Comparison of ENCODE assay signal across 1 mouse cellular context in genomic region chr13:14062209-14063012, GRCm38 (mm10).
A peak's percentile ranks its signal among the peaks of the same experiment; 100 is the strongest.
TF ChIP-seq lines count a peak whose summit lies in the region.

No protein-coding gene starts in this region.

TF ChIP-seq in MEL, 35 proteins besides CTCF, POLR2A, EP300 and RAD21 (continued from another document):
- TF ChIP-seq ETS1 (IDR thresholded peaks at IDR 0.05; ENCODE audit: low read depth, low read length) (peak; percentile 33; the same call in 1 of the 2 replicates), RCOR1 (IDR thresholded peaks at IDR 0.05; ENCODE audit: low read depth, low read length) (peak; percentile 44; the same call in 1 of the 2 replicates), NELFE (IDR thresholded peaks at IDR 0.05; ENCODE audit: low read depth, low read length) (peak; percentile 33; the same call in 1 of the 2 replicates), ELF1 (IDR thresholded peaks at IDR 0.05; ENCODE audit: low read depth, low read length) (peak; percentile 21; the same call in 1 of the 2 replicates), MAZ (IDR thresholded peaks at IDR 0.05; ENCODE audit: low read depth, low read length) (no peak), SIN3A (IDR thresholded peaks at IDR 0.05; ENCODE audit: low read length) (no peak; the same call in 1 of the 2 replicates), CHD1 (IDR thresholded peaks at IDR 0.05; ENCODE audit: low read depth, low read length) (peak; percentile 89), KAT2A (conservative IDR thresholded peaks at IDR 0.05; ENCODE audit: low read depth, low read length) (no peak), MEF2A (IDR thresholded peaks at IDR 0.05; ENCODE audit: extremely low read depth, insufficient replicate concordance, low read depth, low read length, poor library complexity, severe bottlenecking) (no peak), HCFC1 (IDR thresholded peaks at IDR 0.05; ENCODE audit: low read depth, low read length) (no peak; the same call in 1 of the 2 replicates), MYB (IDR thresholded peaks at IDR 0.05; ENCODE audit: low read depth, low read length) (no peak), NRF1 (IDR thresholded peaks at IDR 0.05; ENCODE audit: insufficient read depth, low read depth, low read length, poor library complexity, severe bottlenecking) (no peak), ZMIZ1 (IDR thresholded peaks at IDR 0.05; ENCODE audit: low read depth, low read length) (no peak), SMC3 (IDR thresholded peaks at IDR 0.05; ENCODE audit: low read depth, low read length) (no peak), POLR2AphosphoS5 (IDR thresholded peaks at IDR 0.05; ENCODE audit: borderline replicate concordance, low read depth, low read length) (no peak), ZC3H11A (IDR thresholded peaks at IDR 0.05; ENCODE audit: low read depth, low read length) (no peak), BHLHE40 (IDR thresholded peaks at IDR 0.05; ENCODE audit: borderline replicate concordance, low read depth, low read length) (no peak), CHD2 (IDR thresholded peaks at IDR 0.05; ENCODE audit: low read length) (no peak), GATA1 (IDR thresholded peaks at IDR 0.05; ENCODE audit: low read depth, low read length) (peak; percentile 57), ZKSCAN1 (IDR thresholded peaks at IDR 0.05; ENCODE audit: low read depth, low read length) (no peak), TBP (IDR thresholded peaks at IDR 0.05; ENCODE audit: low read depth, low read length) (peak; percentile 38; the same call in 1 of the 2 replicates), ZNF384 (IDR thresholded peaks at IDR 0.05; ENCODE audit: low read depth, low read length) (peak; percentile 74)
